In the genomic region with DNA sequence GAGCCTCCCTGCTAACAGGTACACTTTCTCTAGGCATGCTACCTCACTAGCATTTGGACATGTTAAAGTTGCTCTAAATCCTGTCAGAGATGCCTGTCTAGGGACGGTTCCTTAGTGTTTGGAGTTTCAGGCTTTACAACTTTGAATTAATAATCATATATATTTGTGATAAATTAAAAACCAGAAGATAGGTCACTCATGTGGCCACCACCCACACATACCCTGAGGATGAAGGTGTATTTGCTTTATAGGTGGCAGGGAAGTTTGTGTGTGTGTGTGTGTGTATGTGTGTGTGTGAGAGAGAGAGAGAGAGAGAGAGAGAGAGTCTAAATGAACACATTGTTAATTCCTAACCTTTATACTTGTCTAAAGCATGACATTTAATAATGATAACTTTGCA, we compare ENCODE assay signal across 8 mouse cellular contexts.
DNase-seq lines count a peak whose midpoint lies in the region; ATAC-seq and TF ChIP-seq lines count a peak whose summit lies in the region.

No protein-coding gene starts in this region.

- peak overlapping the region; percentile 76 for H3K4me3 ChIP-seq in heart, embryonic 10.5 days
- peak overlapping the region; percentile 88 for H3K4me3 ChIP-seq in thymus, adult 2 months (ENCODE audit: control insufficient read depth, insufficient read depth, low read length)
- H3K4me3 ChIP-seq in liver, embryonic 12.5 days: peak overlapping the region; percentile 73
- H3K4me3 ChIP-seq in stomach, postnatal 0 days (ENCODE audit: low read depth, low read length): peak overlapping the region; percentile 91

- peak overlapping the region; percentile 87; the same call in 1 of the 2 replicates for H3K9ac ChIP-seq in liver, embryonic 12.5 days
- no peak overlapping the region; the same call in 1 of the 2 replicates for H3K9ac ChIP-seq in stomach, postnatal 0 days (ENCODE audit: low read length)

- peak overlapping the region; percentile 91; the same call in 1 of the 2 replicates for H3K27ac ChIP-seq in heart, embryonic 10.5 days
- H3K27ac ChIP-seq in thymus, adult 2 months (ENCODE audit: control insufficient read depth, insufficient read depth, low read length): peak overlapping the region; percentile 79
- H3K27ac ChIP-seq in liver, embryonic 12.5 days: no peak overlapping the region
- peak overlapping the region; percentile 88; the same call in 1 of the 2 replicates for H3K27ac ChIP-seq in stomach, postnatal 0 days (replicated peaks)

- ATAC-seq in liver, embryonic 12.5 days: no peak
- no peak for ATAC-seq in stomach, postnatal 0 days (ENCODE audit: low FRiP score, low TSS enrichment)

- DNase-seq in heart, embryonic 10.5 days (ENCODE audit: low spot score): no peak
- DNase-seq in heart, postnatal 14 days: no peak
- DNase-seq in thymus, adult 2 months: no peak
- no peak for DNase-seq in thymus, postnatal 4 days
- DNase-seq in stomach, postnatal 0 days (ENCODE audit: low spot score): no peak
- DNase-seq in ovary, postnatal 36 days (ENCODE audit: low spot score): no peak
- DNase-seq in adrenal gland, postnatal 25 days: no peak

- no peaks in the 10 kb centered on the region for H3K36me3 ChIP-seq in heart, embryonic 10.5 days
- H3K36me3 ChIP-seq in thymus, adult 2 months (ENCODE audit: control insufficient read depth, insufficient read depth, low read length): no peaks in the 10 kb centered on the region
- no peaks in the 10 kb centered on the region for H3K36me3 ChIP-seq in liver, embryonic 12.5 days
- no peaks in the 10 kb centered on the region for H3K36me3 ChIP-seq in stomach, postnatal 0 days (ENCODE audit: control insufficient read depth, insufficient read depth, low read length)

- 55% methylated on average over 1 of the region's 1 CpGs for WGBS in heart, embryonic 10.5 days
- WGBS in thymus, adult 2 months: 2% methylated on average over 1 of the region's 1 CpGs
- WGBS in liver, embryonic 12.5 days (ENCODE audit: insufficient replicate concordance): 44% methylated on average over 1 of the region's 1 CpGs
- 44% methylated on average over 1 of the region's 1 CpGs for WGBS in stomach, postnatal 0 days

- TF ChIP-seq CTCF in thymus, adult 2 months (IDR thresholded peaks at IDR 0.05; ENCODE audit: borderline replicate concordance, control insufficient read depth, extremely low read depth, insufficient read depth, low read length, poor library complexity): no peak
- TF ChIP-seq CTCF in stomach, postnatal 0 days (IDR thresholded peaks at IDR 0.05; ENCODE audit: low read depth): no peak

- H3K4me1 ChIP-seq in heart, embryonic 10.5 days: peaks cover 13% of the 10 kb centered on the region
- peaks cover 42% of the 10 kb centered on the region for H3K4me1 ChIP-seq in thymus, adult 2 months (replicated peaks; ENCODE audit: control insufficient read depth, insufficient read depth, low read length)
- peaks cover 52% of the 10 kb centered on the region for H3K4me1 ChIP-seq in liver, embryonic 12.5 days
- H3K4me1 ChIP-seq in stomach, postnatal 0 days (replicated peaks; ENCODE audit: control insufficient read depth, insufficient read depth): peaks cover 4% of the 10 kb centered on the region

- no peak for TF ChIP-seq EP300 in stomach, postnatal 0 days (optimal IDR thresholded peaks at IDR 0.05)

- intact Hi-C loops in heart, postnatal 14 days (cut with DNase I): loop anchor here (5.0 kb wide), 1 partner anchor 53 kb away; no protein-coding TSS in a partner anchor

- no peak for TF ChIP-seq POLR2A in thymus, adult 2 months (IDR thresholded peaks at IDR 0.05; ENCODE audit: control insufficient read depth, extremely low read depth, insufficient read depth, low read length, poor library complexity)

- H3K4me2 ChIP-seq in liver, embryonic 12.5 days: peak overlapping the region; percentile 99
- peak overlapping the region; percentile 97 for H3K4me2 ChIP-seq in stomach, postnatal 0 days (replicated peaks; ENCODE audit: low read depth)

- no peaks in the 10 kb centered on the region for H3K9me3 ChIP-seq in heart, embryonic 10.5 days
- H3K9me3 ChIP-seq in liver, embryonic 12.5 days (replicated peaks): no peaks in the 10 kb centered on the region
- no peaks in the 10 kb centered on the region for H3K9me3 ChIP-seq in stomach, postnatal 0 days (ENCODE audit: control insufficient read depth, low read length)

- H3K27me3 ChIP-seq in heart, embryonic 10.5 days (ENCODE audit: insufficient read depth, poor library complexity, severe bottlenecking): peaks cover 13% of the 10 kb centered on the region; the same call in 1 of the 2 replicates
- no peaks in the 10 kb centered on the region for H3K27me3 ChIP-seq in thymus, adult 2 months (ENCODE audit: control insufficient read depth, insufficient read depth, low read length)
- no peaks in the 10 kb centered on the region; the same call in 1 of the 2 replicates for H3K27me3 ChIP-seq in liver, embryonic 12.5 days (replicated peaks)
- no peaks in the 10 kb centered on the region; the same call in 1 of the 2 replicates for H3K27me3 ChIP-seq in stomach, postnatal 0 days (ENCODE audit: control insufficient read depth, insufficient read depth, low read length)
